Comparison of ENCODE assay signal across 25 mouse cellular contexts in genomic region chr5:142679065-142679464, GRCm38 (mm10). TPM values are rescaled to one million over a fixed set of nuclear protein-coding genes. Genes with fewer than 3 reads are reported as not detected.
"Had no signal": no experiment of that assay in that cellular context is flagged by ENCODE, and none has a peak within 500 bp of the region (broad histone marks: within the 10 kb centered on the region; RNA-seq: fewer than 3 reads in every experiment).

No protein-coding gene starts in this region.

- ATAC-seq: inflammation-experienced regulatory T-cells, adult 6 months; intestine, embryonic 15.5 days; intestine, postnatal 0 days had no signal

- H3K9ac ChIP-seq: heart, embryonic 12.5 days; hindbrain, embryonic 12.5 days; hindbrain, embryonic 14.5 days; intestine, embryonic 15.5 days; limb, embryonic 12.5 days had no signal

- H3K9me3 ChIP-seq: heart, embryonic 10.5 days; intestine, embryonic 15.5 days had no signal

- H3K27me3 ChIP-seq: heart, embryonic 12.5 days; hindbrain, embryonic 12.5 days; intestine, embryonic 15.5 days; limb, embryonic 12.5 days had no signal

- H3K4me3 ChIP-seq: gastrocnemius, adult 2 months; heart, embryonic 10.5 days; heart, embryonic 12.5 days; hindbrain, embryonic 10.5 days; hindbrain, embryonic 12.5 days; intestine, embryonic 15.5 days; layer of hippocampus, adult 2 months; limb, embryonic 12.5 days had no signal

- H3K36me3 ChIP-seq: heart, embryonic 10.5 days; heart, embryonic 12.5 days; hindbrain, embryonic 10.5 days; hindbrain, embryonic 12.5 days; intestine, embryonic 15.5 days; limb, embryonic 12.5 days had no signal

- DNase-seq: gastrocnemius, adult 2 months; gastrocnemius, postnatal 10 days; gastrocnemius, postnatal 25 days; heart, adult 18-20 months; heart, postnatal 10 days; heart, postnatal 4 days; kidney, adult 18-20 months; kidney, adult 8-10 months; kidney, postnatal 10 days; kidney, postnatal 25 days; kidney, postnatal 4 days; layer of hippocampus, adult 9-11 months; layer of hippocampus, postnatal 36 days; left cerebral cortex, postnatal 4 days had no signal

- H3K4me1 ChIP-seq: heart, embryonic 10.5 days; heart, embryonic 12.5 days; hindbrain, embryonic 12.5 days; intestine, embryonic 15.5 days; limb, embryonic 12.5 days had no signal

- H3K27ac ChIP-seq: gastrocnemius, adult 2 months; heart, embryonic 10.5 days; hindbrain, embryonic 14.5 days; intestine, embryonic 15.5 days; limb, embryonic 12.5 days had no signal

- H3K4me2 ChIP-seq: heart, embryonic 12.5 days; hindbrain, embryonic 12.5 days; hindbrain, embryonic 14.5 days; intestine, embryonic 15.5 days; limb, embryonic 12.5 days had no signal

RNA-seq across cellular contexts. Expression of gene Slc29a4, which starts 13.2 kb away (rescaled TPM):
- total RNA-seq: gastrocnemius, adult 2 months; liver, adult 2 months had no signal
